ENCODE assay signal across 8 mouse cellular contexts in the genomic region with DNA sequence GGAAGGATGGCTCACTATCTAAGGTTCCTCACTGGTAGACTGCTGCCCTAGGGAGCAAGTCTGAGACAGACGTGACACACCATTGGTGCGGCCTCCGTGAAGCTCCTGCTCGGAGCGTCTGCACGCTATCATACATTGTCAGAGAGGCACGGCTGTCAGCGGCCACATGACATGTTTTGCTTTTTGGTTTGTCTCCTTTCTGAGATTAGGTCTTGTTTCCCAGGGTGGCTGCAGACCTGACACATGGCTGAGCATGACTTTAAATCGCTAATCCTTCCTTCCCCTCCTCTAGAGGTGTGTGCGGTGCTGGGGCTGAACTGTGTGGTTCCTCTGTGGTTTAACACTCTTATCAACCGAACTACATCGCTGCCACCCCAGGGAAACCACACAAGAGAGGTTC. TPM values are rescaled to one million over a fixed set of nuclear protein-coding genes. Genes with fewer than 3 reads are reported as not detected.
DNase-seq lines count a peak whose midpoint lies in the region; ATAC-seq lines count a peak whose summit lies in the region.

No protein-coding gene starts in this region.

- WGBS in forebrain, embryonic 10.5 days: 81% methylated on average over 12 of the region's 12 CpGs
- WGBS in forebrain, embryonic 15.5 days: 83% methylated on average over 12 of the region's 12 CpGs
- WGBS in liver, embryonic 11.5 days: 32% methylated on average over 12 of the region's 12 CpGs
- 70% methylated on average over 12 of the region's 12 CpGs for WGBS in stomach, embryonic 16.5 days

- H3K4me1 ChIP-seq in forebrain, embryonic 10.5 days: peaks cover 30% of the 10 kb centered on the region
- H3K4me1 ChIP-seq in forebrain, embryonic 15.5 days: peaks cover 12% of the 10 kb centered on the region
- H3K4me1 ChIP-seq in liver, embryonic 11.5 days (replicated peaks; ENCODE audit: control insufficient read depth, insufficient read depth, low read length): peaks cover 25% of the 10 kb centered on the region
- H3K4me1 ChIP-seq in stomach, embryonic 16.5 days (ENCODE audit: control insufficient read depth, insufficient read depth, low read length): peaks cover 15% of the 10 kb centered on the region

- no peak for DNase-seq in forebrain, embryonic 10.5 days (ENCODE audit: extremely low spot score, low spot score)
- DNase-seq in thymus, postnatal 25 days: peak; percentile 14
- DNase-seq in thymus, adult 18-20 months: no peak
- peak; percentile 48 for DNase-seq in liver, embryonic 11.5 days (ENCODE audit: low spot score)
- DNase-seq in cerebellum, adult 18-20 months: no peak
- DNase-seq in cerebellum, postnatal 4 days (ENCODE audit: low spot score in 2 of 2): no peak

- H3K9ac ChIP-seq in forebrain, embryonic 15.5 days (replicated peaks): no peak overlapping the region
- H3K9ac ChIP-seq in liver, embryonic 11.5 days (ENCODE audit: low read depth, low read length): peak overlapping the region; percentile 94
- peak overlapping the region; percentile 94 for H3K9ac ChIP-seq in stomach, embryonic 16.5 days (ENCODE audit: low read length)

- no peak overlapping the region for H3K4me2 ChIP-seq in forebrain, embryonic 15.5 days (replicated peaks)
- H3K4me2 ChIP-seq in liver, embryonic 11.5 days: peak overlapping the region; percentile 88
- H3K4me2 ChIP-seq in stomach, embryonic 16.5 days (ENCODE audit: low read depth, low read length): peak overlapping the region; percentile 74

- H3K36me3 ChIP-seq in forebrain, embryonic 10.5 days (replicated peaks): peaks cover 14% of the 10 kb centered on the region
- peaks cover 5% of the 10 kb centered on the region; the same call in 1 of the 2 replicates for H3K36me3 ChIP-seq in forebrain, embryonic 15.5 days
- H3K36me3 ChIP-seq in liver, embryonic 11.5 days (ENCODE audit: control insufficient read depth, insufficient read depth, low read length): peaks cover 4% of the 10 kb centered on the region; the same call in 1 of the 2 replicates
- 0 out of 2 replicates have a peak, but pooled peaks cover 7% of the 10 kb centered on the region for H3K36me3 ChIP-seq in stomach, embryonic 16.5 days (ENCODE audit: control insufficient read depth, insufficient read depth, low read length)

- peak overlapping the region; percentile 90 for H3K4me3 ChIP-seq in forebrain, embryonic 10.5 days
- no peak overlapping the region for H3K4me3 ChIP-seq in forebrain, embryonic 15.5 days
- H3K4me3 ChIP-seq in liver, embryonic 11.5 days (ENCODE audit: low read depth, low read length): peak overlapping the region; percentile 94
- peak overlapping the region; percentile 75 for H3K4me3 ChIP-seq in stomach, embryonic 16.5 days (replicated peaks; ENCODE audit: low read length)

- peaks cover 23% of the 10 kb centered on the region for H3K27me3 ChIP-seq in forebrain, embryonic 10.5 days (ENCODE audit: poor library complexity, severe bottlenecking)
- peaks cover 8% of the 10 kb centered on the region; the same call in 1 of the 2 replicates for H3K27me3 ChIP-seq in forebrain, embryonic 15.5 days
- no peaks in the 10 kb centered on the region for H3K27me3 ChIP-seq in liver, embryonic 11.5 days (replicated peaks; ENCODE audit: control insufficient read depth, insufficient read depth, low read length)
- no peaks in the 10 kb centered on the region for H3K27me3 ChIP-seq in stomach, embryonic 16.5 days (ENCODE audit: control insufficient read depth, insufficient read depth, low read length)

- ATAC-seq in forebrain, embryonic 15.5 days (replicated peaks): no peak
- peak; percentile 77 for ATAC-seq in liver, embryonic 11.5 days (replicated peaks; ENCODE audit: low FRiP score)
- ATAC-seq in stomach, embryonic 16.5 days (ENCODE audit: insufficient read depth, low FRiP score): no peak

- H3K9me3 ChIP-seq in forebrain, embryonic 10.5 days: no peaks in the 10 kb centered on the region
- no peaks in the 10 kb centered on the region for H3K9me3 ChIP-seq in forebrain, embryonic 15.5 days
- H3K9me3 ChIP-seq in liver, embryonic 11.5 days (ENCODE audit: control insufficient read depth, low read length): no peaks in the 10 kb centered on the region
- no peaks in the 10 kb centered on the region for H3K9me3 ChIP-seq in stomach, embryonic 16.5 days (replicated peaks; ENCODE audit: control insufficient read depth, low read length)

- H3K27ac ChIP-seq in forebrain, embryonic 10.5 days: no peak overlapping the region
- H3K27ac ChIP-seq in forebrain, embryonic 15.5 days (replicated peaks): no peak overlapping the region
- H3K27ac ChIP-seq in liver, embryonic 11.5 days (ENCODE audit: low read depth, low read length): peak overlapping the region; percentile 81; the same call in 1 of the 2 replicates
- H3K27ac ChIP-seq in stomach, embryonic 16.5 days (ENCODE audit: low read length): no peak overlapping the region

RNA-seq across cellular contexts. Expression of a gene that starts 1.4 kb away (rescaled TPM):
- 4.2 and 5.2 TPM in 2 replicates for polyA plus RNA-seq in forebrain, embryonic 10.5 days (2016; fragmentation: Nextera tagmentation; extraction: Ambion mirVana)
- 3.6 and 4.0 TPM in 2 replicates for polyA plus RNA-seq in forebrain, embryonic 15.5 days (2015; fragmentation: Nextera tagmentation; extraction: Ambion mirVana)
- 3.3 and 3.8 TPM in 2 replicates for polyA plus RNA-seq in liver, embryonic 11.5 days (2014; fragmentation: Nextera tagmentation; extraction: Ambion mirVana)
- 4.4 and 4.6 TPM in 2 replicates for polyA plus RNA-seq in stomach, embryonic 16.5 days (2015; fragmentation: Nextera tagmentation; extraction: Ambion mirVana)

RNA-seq across cellular contexts. Expression of a gene that starts 10.7 kb away (rescaled TPM):
- polyA plus RNA-seq in forebrain, embryonic 10.5 days (2016; fragmentation: Nextera tagmentation; extraction: Ambion mirVana): 11.7 and 12.0 TPM in 2 replicates
- polyA plus RNA-seq in forebrain, embryonic 15.5 days (2015; fragmentation: Nextera tagmentation; extraction: Ambion mirVana): 11.8 and 13.8 TPM in 2 replicates
- 1.3 and 2.1 TPM in 2 replicates for polyA plus RNA-seq in liver, embryonic 11.5 days (2014; fragmentation: Nextera tagmentation; extraction: Ambion mirVana)
- polyA plus RNA-seq in stomach, embryonic 16.5 days (2015; fragmentation: Nextera tagmentation; extraction: Ambion mirVana): 2.2 and 2.9 TPM in 2 replicates

RNA-seq across cellular contexts. Expression of a gene that starts 37.5 kb away (rescaled TPM):
- polyA plus RNA-seq in forebrain, embryonic 10.5 days (2016; fragmentation: Nextera tagmentation; extraction: Ambion mirVana): 99.6 and 106 TPM in 2 replicates
- polyA plus RNA-seq in forebrain, embryonic 15.5 days (2015; fragmentation: Nextera tagmentation; extraction: Ambion mirVana): 81.8 and 82.8 TPM in 2 replicates
- polyA plus RNA-seq in liver, embryonic 11.5 days (2014; fragmentation: Nextera tagmentation; extraction: Ambion mirVana): 144 and 155 TPM in 2 replicates
- polyA plus RNA-seq in stomach, embryonic 16.5 days (2015; fragmentation: Nextera tagmentation; extraction: Ambion mirVana): 74.8 and 78.4 TPM in 2 replicates

RNA-seq across cellular contexts. Expression of a gene that starts 37.6 kb away (rescaled TPM):
- 6.6 and 7.2 TPM in 2 replicates for polyA plus RNA-seq in forebrain, embryonic 10.5 days (2016; fragmentation: Nextera tagmentation; extraction: Ambion mirVana)
- 7.2 and 7.5 TPM in 2 replicates for polyA plus RNA-seq in forebrain, embryonic 15.5 days (2015; fragmentation: Nextera tagmentation; extraction: Ambion mirVana)
- polyA plus RNA-seq in liver, embryonic 11.5 days (2014; fragmentation: Nextera tagmentation; extraction: Ambion mirVana): 4.4 and 4.7 TPM in 2 replicates
- 4.2 and 4.3 TPM in 2 replicates for polyA plus RNA-seq in stomach, embryonic 16.5 days (2015; fragmentation: Nextera tagmentation; extraction: Ambion mirVana)

Comparison
In these comparisons a context has a peak if more than half of its experiments do, and no peak if none do; other contexts are left out.
1. DNase-seq: peak in thymus, postnatal 25 days (single experiment) and liver, embryonic 11.5 days (single experiment); none in forebrain, embryonic 10.5 days (single experiment), thymus, adult 18-20 months (0 of 2), cerebellum, adult 18-20 months (0 of 2) and cerebellum, postnatal 4 days (0 of 2).